Mouse (Mus musculus) forebrain, embryonic 16.5 days (tissue): Measurements from ENCODE around the gene Olfr430. TPM values are rescaled to one million over a fixed set of nuclear protein-coding genes. Genes with fewer than 3 reads are reported as not detected.

Source experiments
- polyA plus RNA-seq: library from polyadenylated mRNA; unstranded; fragments of >200 nt; fragmentation: Nextera tagmentation; extraction: Ambion mirVana; gene quantifications from 2 replicates; pipeline ENCODE4 v1.2.1, GENCODE M21; 2015

Olfr430 gene
- polyA plus RNA-seq, 1 experiment from 2014 or later, result not detected

Other genes starting within 250 kb of the Olfr430 start
- 0.24 and 0.37 TPM in 2 replicates for gene Ifi211, start 153.6 kb upstream of the Olfr430 start, polyA plus RNA-seq
- gene Mndal, start 124.1 kb upstream of the Olfr430 start, polyA plus RNA-seq, result 3.1 and 4.6 TPM in 2 replicates
- 1.4 and 1.5 TPM in 2 replicates for gene Ifi203, start 123.9 kb upstream of the Olfr430 start, polyA plus RNA-seq
- gene Ifi202b, start 83.9 kb upstream of the Olfr430 start, polyA plus RNA-seq, result not detected in 2 replicates
- gene Ifi205, start 34.8 kb upstream of the Olfr430 start, polyA plus RNA-seq, result not detected in 2 replicates
- gene Olfr433, start 25.9 kb upstream of the Olfr430 start, polyA plus RNA-seq, result not detected in 2 replicates
- gene Olfr432, start 17.4 kb upstream of the Olfr430 start, polyA plus RNA-seq, result not detected in 2 replicates
- not detected in 2 replicates for gene Olfr429, start 17.7 kb downstream of the Olfr430 start, polyA plus RNA-seq
- not detected in 2 replicates for gene Olfr427, start 30.3 kb downstream of the Olfr430 start, polyA plus RNA-seq
- not detected in 2 replicates for gene Olfr231, start 54.6 kb downstream of the Olfr430 start, polyA plus RNA-seq
- not detected in 2 replicates for gene Olfr424, start 64.9 kb downstream of the Olfr430 start, polyA plus RNA-seq
- not detected in 2 replicates for gene Olfr420, start 89.0 kb downstream of the Olfr430 start, polyA plus RNA-seq
- 0.13 and 0.16 TPM in 2 replicates for gene Spta1, start 106.2 kb downstream of the Olfr430 start, polyA plus RNA-seq
- gene Olfr419, start 185.5 kb downstream of the Olfr430 start, polyA plus RNA-seq, result not detected in 2 replicates